Mouse (Mus musculus): ENCODE data around the gene Aplp2. TPM values are rescaled to one million over a fixed set of nuclear protein-coding genes. Genes with fewer than 3 reads are reported as not detected.

The Aplp2 gene
- 100 to 1,000 TPM in 1 of 2 experiments, 10 to 100 TPM in 1; 99.7 to 123 TPM for total RNA-seq (2021)
- long read RNA-seq, experiment 1, transcript Aplp2-201 (17 exons, 3,634 nt), result major isoform, 176 of 272 reads
- long read RNA-seq, experiment 1, transcript Aplp2-207 (4 exons, 1,877 nt), result minor isoform, 7 of 272 reads
- long read RNA-seq, experiment 1, transcript Aplp2-209 (16 exons, 3,462 nt), result minor isoform, 22 of 272 reads
- long read RNA-seq, experiment 1, partial matches to known transcripts, result 13 of 272 reads
- long read RNA-seq, experiment 1, other reads (novel, unspliced or antisense), result 53 of 272 reads
- long read RNA-seq, experiment 2, transcript Aplp2-209 (16 exons, 3,462 nt), result minor isoform, 16 of 154 reads
- long read RNA-seq, experiment 2, transcript Aplp2-201 (17 exons, 3,634 nt), result major isoform, 89 of 154 reads
- long read RNA-seq, experiment 2, partial matches to known transcripts, result 11 of 154 reads
- long read RNA-seq, experiment 2, other reads (novel, unspliced or antisense), result 33 of 154 reads

DNA sequence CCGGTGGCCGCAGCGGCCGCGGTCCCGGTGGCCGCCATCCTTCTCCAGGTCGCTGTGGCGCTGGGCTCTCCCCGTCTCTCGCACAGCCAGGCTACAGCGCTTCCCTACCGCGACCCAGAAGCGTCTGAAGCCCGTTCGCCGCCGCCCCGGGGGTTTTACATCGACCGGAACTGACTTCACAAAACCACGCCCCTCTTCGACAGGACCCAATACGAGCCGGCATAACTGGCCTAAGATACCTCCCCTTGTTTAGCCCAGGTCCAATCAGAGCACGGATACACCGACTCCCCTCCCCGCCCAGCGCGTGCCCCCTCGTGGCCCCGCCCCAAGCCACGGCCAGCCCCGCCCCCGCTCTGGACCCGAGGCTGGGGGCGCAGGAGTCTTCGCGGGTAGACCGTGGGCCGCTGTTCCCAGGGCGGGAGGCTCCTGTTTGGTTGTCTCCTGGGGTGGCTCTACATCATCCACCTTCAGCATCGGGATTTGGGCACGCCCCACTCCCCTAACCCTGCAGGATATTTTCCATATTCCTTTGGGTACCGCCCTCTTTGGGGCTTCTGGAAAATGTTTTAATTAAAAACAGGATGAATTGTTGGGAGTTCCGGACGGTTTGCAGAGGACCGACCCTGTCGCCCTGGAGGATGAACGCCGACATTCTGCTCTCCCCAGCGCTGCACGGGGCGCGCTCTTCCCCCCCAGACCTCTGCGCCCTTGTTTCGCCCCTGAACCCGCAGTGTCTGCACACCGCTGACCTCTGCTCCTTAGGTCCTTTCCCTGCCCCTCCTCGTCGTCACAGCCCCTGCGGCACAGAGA, at the start of gene Aplp2:
Gene Aplp2, minus strand, starts transcription at position 126 of the 810 bp plus-strand sequence.
- peak; percentile 99 for DNase-seq (ENCODE audit: low spot score)

DNA sequence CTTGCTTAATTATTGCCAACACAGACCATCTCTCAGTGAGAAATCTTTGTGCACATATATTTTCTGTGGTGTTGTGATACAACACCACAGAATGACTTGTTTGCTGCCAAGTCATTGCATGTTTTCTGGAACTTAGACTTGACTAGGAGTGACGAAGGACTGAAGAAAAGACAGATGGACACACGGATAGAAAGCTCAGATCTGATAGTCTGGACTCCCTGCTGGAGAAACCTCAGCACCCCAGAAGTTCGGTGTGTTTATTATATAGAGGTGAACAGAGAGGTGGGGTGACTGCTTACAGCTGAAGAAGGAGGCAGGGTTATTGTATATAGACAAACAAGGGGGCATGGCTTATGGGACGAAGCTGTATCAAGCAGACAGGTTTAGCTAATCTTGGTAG, 48.6 kb upstream of the Aplp2 start:
- DNase-seq (ENCODE audit: low spot score), result no peak

DNA sequence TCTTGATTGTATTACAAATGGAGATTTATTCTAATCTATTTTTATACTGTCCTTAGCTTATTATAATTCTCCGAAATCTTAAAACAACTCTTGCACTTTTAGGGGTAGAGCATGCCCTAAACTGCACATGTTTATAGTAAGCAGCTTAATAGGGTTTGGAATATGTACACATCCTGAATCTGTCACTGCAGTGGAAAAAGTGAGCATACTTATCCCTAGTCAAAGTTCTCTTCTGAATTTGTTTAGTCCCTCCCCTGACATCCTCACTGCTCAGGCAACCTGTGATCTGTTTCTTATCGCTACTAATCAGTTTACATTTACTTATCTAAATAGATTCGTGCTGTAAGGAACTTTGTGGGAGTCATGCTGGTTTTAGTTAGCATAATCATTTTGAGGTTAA, 46.6 kb upstream of the Aplp2 start:
- no peak for DNase-seq (ENCODE audit: low spot score)

DNA sequence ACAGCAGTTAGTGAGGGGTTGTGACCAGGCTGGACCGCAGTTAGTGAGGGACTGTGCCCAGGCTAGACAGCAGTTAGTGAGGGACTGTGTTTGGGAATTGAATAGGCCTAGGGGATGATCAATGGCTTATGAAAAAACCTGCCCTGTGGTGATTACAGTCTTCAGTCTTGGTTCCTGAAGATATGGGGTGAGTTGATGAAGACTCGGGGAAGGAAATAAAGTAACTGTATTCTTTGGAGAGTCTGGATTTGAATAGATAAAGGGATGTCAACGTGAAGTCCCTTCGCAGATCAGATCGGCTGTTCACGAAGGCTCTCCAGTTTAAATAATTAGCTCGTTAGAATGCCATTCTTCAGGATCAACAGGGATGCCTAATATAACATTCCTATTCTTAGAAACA, 44.3 kb upstream of the Aplp2 start:
- DNase-seq (ENCODE audit: low spot score), result no peak

DNA sequence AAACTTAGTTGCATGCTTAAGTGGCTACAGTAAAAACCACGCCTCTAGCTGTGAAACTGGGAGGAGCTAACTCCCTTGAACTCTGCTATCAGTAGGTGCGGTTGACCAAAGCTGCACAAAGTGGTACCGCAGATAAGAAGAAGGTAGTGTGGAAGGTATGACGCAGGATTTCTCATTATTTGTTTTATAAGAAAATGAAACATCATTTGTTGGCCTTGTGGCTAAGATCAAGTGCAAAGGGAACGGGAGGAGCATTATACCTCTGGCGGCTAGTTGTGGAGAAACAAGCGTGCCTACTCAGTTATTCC, 43.0 kb upstream of the Aplp2 start:
- DNase-seq (ENCODE audit: low spot score), result no peak

DNA sequence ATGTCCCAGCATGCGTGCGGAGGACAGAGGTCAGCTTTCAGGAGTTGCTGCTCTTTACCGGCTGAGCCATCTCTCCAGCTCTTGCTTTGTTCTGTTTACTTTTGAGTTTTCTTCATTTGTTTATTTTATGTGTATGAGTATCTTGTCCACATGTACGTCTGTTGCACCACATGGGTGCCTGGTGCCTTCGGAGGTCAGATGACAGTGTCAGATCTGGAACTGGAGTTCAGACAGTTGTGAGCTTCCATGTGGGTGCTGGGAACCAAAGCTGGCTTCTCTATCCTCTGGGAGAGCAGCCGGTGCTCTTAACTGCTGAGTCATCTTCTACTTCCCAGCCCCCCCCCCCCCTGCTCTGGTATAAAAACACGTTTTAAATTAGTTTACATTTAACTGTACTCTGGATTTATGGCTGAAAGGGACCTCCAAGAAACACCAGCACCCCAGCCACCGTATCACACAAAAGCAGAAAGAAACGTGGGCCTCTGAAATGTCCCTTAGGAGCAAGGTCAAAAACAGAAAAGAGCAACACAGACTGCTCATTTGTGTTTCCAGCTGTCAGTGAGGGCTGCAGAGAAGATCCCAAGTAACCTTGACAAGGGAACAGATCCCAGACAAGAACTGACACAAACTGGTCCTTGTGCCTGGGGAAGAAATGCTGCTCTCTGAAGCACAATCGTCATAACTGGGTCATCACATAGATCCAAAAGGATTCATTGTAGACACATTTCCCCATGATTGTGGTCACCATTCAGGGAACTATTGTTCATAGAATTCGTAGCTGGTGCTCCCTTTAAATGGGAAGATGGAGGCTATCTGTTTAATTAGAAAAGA, 42.5 kb upstream of the Aplp2 start:
- DNase-seq (ENCODE audit: low spot score), result no peak

DNA sequence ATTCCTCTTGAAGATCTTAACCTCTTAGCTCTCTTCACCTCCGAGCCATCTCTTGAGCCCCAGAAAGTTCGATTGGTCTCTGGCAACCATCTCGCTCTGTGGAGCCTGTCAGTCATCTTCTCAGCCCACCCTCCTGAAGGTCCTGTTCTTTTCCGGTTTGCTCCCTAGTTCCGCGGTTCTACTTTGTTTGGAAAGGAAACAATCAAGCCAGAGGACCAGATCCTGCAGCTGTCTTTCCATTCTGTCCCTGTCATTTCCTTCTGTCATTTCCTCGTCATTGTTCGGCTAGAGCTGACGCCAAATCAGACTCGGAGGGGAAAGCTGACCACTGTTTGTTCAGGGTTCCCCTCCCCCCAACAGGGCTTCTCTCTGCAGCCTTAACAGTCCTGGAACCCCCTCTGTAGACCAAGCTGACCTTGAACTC, 41.7 kb upstream of the Aplp2 start:
- DNase-seq (ENCODE audit: low spot score), result peak; percentile 23

DNA sequence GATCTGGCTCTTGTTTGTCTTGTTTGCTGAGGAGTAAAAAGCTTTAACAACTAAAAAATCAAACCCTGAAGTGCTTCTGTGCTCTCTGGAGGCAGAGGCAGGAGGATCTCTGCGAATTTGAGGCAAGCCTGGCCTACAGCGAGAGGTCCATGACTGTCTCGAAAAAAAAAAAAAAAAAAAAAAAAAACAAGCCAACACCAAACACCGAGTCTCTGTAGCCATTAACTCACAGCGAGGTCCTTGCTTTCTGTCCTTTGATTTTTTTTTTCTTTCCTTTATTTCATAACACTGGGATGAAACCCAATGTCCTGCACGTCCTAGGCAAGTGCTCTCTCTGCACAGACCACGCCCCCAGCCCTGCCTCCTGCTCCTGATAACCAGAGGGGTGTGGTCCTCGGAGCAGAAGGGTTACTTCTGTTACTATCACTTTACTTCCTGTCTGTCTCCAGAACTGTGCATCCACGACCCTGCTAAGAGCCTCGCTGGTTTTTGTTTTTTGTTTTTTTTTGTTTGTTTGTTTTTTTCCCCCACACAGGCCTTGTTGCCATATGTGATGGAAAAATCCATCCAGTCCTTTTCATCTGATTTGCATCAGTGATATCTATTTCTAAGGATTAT, 40.7 kb upstream of the Aplp2 start:
- peak; percentile 7 for DNase-seq (ENCODE audit: low spot score)

DNA sequence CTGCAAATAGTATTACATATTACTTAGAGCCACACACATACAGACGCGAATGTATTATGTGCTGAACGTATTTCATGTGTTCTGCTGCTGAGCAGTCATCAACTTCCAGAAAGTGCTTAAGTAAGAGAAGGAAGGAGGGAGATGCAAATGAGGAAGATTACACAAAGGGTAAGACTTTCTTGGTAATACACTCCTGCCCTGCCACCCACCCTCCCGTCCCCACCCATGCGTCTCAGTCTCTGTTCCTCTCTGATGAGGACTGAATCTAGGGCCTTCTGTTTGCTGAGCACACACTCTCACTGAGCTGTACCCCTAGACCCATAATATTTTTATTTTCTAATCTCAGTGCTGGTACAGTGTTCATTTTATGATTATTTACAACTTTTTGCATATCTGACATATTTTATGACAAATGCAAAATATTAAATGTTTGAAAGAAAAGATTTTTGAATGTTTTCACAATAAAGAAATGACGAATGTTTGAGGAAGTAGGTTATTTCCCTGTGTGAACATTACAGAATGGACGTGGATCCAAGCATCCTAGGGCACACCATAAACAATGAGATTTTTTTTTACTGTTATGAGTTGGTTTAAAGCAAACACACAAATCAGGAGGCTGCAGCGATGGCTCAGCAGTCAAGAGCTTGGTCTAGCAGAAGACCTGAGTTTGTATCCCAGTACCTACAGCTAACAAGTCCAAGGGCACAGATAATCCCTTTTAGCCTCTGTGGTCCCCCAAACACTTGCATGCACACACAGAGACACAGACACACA, 36.0 kb upstream of the Aplp2 start:
- no peak for DNase-seq (ENCODE audit: low spot score)

DNA sequence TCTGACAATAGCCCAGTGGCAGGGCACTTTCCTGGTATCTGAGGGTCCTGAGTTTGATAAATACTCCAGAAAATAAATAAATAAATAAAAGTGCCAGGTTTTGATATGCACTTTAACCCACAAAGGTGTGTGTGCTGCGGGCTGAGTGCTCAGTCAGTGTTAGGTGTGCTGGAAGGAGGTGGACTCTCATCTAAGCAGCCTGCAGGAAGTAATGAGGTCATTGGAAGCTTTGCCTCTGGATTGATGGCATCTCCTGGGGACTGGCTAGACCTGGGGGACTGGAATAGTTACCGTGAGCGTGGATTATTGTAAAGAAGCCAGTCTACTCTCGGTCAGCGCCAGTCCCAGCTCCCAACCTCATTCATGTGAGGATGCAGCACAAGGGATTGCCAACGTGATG, 34.8 kb upstream of the Aplp2 start:
- no peak for DNase-seq (ENCODE audit: low spot score)

DNA sequence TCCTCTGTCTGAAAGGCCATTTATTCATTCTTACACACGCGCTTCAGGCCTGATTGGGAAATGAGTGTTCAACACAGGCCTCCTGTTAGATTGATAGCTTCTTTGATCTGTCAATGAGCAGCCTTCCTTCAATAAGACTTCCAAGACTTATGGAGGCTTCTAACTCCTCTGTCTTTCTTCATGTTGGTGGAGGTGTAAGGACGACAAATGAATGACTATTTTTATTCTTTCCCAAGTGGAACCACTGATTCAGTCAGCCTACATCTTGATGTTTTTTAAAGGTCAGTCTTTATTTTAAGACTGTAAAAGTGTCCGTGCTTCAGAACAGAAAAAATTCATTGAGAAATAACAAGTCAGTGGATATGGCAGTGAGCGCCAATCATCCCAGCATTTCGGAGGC, 33.4 kb upstream of the Aplp2 start:
- DNase-seq (ENCODE audit: low spot score), result no peak

DNA sequence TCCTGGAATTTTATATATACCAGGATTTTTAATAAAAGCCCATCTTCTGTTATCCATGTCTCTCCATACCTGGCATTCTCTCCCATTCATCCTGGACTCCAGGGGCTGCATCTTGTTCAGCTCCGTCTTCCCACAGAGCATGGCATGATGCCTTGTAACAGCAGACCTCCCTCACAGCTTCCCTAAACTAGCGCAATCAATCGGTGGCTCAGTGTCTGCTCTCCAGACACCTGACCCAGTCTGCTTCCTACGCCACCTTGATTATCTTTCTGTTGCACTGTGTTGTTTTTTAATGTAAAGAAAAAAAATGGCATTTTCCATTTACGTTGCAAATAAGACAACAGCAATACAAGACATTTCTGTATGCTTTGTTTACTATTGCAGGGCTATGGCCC, 32.3 kb upstream of the Aplp2 start:
- no peak for DNase-seq (ENCODE audit: low spot score)

DNA sequence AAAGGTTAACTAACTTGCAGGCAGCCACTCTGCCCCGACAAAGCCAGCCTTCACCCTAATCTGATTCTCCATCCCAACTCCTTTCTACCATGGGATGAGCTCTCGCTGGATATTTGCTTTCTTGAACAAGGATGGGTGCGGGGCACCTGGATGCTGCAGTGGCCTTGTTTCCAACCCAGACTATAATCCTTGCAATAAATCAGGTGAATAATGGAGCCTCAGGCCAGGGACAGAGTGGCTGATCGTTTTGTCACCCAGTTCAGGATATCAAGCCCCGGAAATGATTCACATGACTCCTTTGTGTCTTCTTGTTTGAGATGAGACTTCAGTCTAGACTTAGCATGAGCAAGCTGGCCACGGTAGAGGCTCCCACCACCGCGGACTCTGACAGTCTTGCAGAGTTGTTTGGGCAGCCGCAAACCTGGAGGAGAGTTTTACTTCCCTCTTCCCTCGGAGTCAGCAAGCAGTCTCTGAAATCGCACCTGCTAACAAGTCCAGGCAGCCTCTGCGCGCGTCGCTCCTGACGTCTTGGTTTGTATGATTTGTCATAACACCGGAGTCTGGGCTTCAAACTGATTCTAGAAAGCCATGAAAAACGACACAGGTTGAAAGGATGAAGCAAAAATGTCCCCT, 31.8 kb upstream of the Aplp2 start:
- DNase-seq (ENCODE audit: low spot score), result no peak

DNA sequence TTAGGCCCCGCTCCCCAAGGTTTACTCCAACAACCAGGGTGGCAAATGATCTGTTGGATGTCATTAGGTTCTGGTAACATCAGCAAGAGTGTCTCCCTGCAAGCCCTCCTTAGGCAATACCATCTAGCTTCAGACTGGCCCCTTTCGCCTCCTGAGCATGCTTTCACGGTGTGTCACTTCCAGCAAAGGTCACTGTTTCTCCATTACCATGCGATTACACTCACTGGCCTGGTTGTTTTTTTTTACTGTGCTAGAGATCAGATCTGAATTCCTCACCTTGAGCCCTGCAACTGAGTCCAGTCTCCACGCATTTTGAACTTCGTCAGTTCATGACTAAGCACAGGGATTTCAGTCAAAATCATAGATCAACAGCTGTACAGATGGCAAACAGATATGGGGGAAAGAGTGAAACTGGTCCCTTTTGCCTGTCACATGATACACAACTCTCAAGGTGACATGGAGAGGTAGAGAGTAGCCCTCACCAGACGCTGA, 29.6 kb upstream of the Aplp2 start:
- no peak for DNase-seq (ENCODE audit: low spot score)

DNA sequence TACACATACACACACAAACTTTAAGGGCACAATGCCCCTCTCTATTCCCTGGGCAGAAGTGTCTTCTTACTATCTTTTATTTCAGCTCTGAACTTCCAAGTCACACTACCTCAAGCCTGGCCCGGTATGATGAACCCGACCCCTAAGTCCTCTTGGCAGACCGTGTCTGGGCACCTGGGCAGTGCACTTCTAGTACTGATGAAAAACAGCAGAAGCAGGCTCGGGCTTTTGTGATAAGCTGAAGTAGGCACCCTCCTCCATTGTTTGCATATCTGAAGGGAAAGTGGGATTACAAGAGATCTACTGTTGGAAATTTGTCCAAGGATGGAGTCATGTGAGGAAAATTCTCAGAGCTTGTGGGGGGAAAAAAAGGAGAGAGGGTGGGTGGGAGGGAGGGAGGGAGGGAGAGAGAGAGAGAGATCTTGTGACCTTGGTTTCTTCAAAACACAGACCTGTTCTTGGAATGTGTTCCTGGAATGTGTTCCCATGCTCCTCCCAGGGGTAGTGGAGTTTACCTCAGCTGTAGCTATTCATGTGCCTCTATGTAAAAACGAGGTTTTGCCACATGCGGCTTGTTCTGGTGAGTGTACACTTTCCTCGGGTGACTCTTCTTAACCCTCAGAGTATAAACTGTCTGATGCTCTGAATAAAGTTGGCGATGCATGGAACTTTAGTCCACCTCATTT, 29.1 kb upstream of the Aplp2 start:
- no peak for DNase-seq (ENCODE audit: low spot score)

DNA sequence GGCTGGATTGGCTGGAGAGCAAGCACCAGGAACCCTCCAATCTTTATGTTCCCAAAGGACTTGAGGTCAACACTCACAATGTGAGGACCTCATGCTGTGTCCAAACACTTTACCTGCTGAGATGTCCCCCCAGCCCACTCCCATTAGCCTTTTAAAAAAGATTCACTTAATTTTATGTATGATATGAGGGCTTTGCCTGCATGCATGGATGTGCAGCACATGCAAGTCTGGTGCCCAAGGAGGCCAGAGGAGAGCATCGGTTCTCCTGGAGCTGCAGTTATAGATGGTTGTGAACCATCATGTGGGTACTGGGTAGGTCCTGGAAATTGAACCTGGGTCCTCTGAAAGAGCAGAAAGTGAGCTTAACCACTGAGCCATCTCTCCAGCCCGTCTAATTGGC, 27.9 kb upstream of the Aplp2 start:
- no peak for DNase-seq (ENCODE audit: low spot score)

DNA sequence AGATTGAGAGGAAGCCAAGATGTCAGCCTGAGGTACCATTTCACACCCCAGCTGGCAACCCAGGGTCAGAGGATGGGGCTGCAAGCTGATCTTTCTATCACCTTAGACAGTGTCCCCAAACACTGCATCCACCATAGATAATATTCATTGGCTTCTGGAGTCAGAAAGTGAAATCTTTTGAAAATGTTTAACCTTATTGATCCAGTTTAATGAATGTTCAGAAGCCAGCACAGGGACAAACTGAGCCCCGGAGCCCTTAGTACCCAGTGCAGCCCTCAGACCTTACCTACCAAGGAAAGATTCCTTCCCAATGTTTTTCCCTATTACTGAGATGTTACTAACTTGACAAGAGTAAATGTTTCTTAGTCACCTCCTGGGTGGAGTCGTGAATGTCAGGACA, 26.9 kb upstream of the Aplp2 start:
- DNase-seq (ENCODE audit: low spot score), result no peak

DNA sequence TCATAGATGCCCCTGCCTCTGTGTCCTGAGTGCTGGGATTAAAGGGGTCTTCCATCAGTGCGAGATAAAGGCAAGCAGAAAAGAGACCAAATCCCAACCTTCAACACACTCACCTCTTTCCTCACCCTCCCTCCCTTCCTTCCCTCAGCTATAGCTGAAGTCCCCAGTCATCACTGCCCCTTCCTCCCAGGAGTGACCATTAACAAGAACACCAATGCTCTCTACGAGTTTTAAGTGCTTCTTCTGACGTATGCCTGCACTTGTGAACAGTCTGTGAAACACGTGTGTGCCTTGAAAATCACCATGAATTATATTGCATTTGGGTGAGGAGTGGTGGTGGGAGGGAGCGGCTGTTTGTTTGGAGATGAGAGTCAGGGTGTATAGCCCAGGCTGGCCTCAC, 24.5 kb upstream of the Aplp2 start:
- no peak for DNase-seq (ENCODE audit: low spot score)

DNA sequence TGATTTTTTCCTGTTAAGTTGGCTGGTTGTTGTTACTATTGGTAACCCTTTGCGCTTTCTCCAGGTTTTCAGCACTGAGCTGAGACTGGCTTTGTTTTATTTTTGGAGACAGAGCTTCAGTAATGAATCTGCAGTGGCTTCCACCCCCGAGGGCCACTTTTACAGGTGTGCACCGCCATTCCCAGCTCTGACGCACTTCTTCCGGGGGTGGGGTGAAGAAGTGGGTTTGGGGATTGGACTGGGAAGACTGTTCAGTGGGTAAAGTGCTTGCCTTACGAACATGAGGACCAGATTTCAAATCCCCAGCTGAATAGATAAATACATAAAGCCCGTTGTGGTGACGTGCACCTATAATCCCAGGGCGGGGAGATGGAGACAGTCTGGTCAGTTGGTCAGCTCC, 23.9 kb upstream of the Aplp2 start:
- no peak for DNase-seq (ENCODE audit: low spot score)

DNA sequence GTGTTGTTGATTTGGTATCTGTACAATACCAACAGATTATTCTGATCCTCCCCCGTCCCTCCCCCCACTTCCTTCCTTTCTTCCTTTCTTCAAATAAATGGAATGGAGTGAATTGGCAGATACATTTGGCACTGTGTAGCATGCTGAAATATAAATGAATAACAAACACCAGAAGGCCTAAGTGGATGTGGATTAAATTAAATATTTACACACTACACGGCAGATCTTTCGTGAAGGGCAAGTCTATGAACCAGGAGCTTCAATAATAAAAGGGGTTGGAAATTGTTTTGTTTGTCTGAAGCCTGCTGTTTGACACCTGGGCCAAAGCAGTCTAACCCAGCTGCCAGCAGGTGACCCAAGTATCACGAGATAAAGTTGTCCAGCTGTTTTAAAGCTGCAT, 23.4 kb upstream of the Aplp2 start:
- no peak for DNase-seq (ENCODE audit: low spot score)
